ENCODE assay signal across 19 mouse cellular contexts in genomic region chr10:83167492-83167891, GRCm38 (mm10).
DNase-seq lines count a peak whose midpoint lies in the region; ATAC-seq and TF ChIP-seq lines count a peak whose summit lies in the region.
"Had no signal": no experiment of that assay in that cellular context is flagged by ENCODE, and none has a peak within 500 bp of the region (broad histone marks: within the 10 kb centered on the region; RNA-seq: fewer than 3 reads in every experiment).

No protein-coding gene starts in this region.

- H3K9me3 ChIP-seq in hindbrain, postnatal 0 days (ENCODE audit: low read length), result no peaks in the 10 kb centered on the region
- no peaks in the 10 kb centered on the region for H3K9me3 ChIP-seq in hindbrain, embryonic 11.5 days (ENCODE audit: control insufficient read depth, low read length)
- H3K9me3 ChIP-seq in megakaryocyte, embryonic 14.5 days, result no peaks in the 10 kb centered on the region
- H3K9me3 ChIP-seq: heart, embryonic 12.5 days; heart, embryonic 15.5 days; hindbrain, embryonic 10.5 days had no signal

- WGBS in hindbrain, postnatal 0 days, result 52% methylated on average over 6 of the region's 6 CpGs
- WGBS in hindbrain, embryonic 11.5 days, result 82% methylated on average over 6 of the region's 6 CpGs
- 92% methylated on average over 6 of the region's 6 CpGs for WGBS in macrophage (ENCODE audit: missing documents)

- ATAC-seq in hindbrain, postnatal 0 days, result no peak
- ATAC-seq in hindbrain, embryonic 11.5 days (ENCODE audit: low FRiP score), result no peak
- ATAC-seq in megakaryocyte, adult 5-6 weeks (ENCODE audit: poor library complexity, severe bottlenecking), result no peak
- ATAC-seq: CD4-positive, CD25-positive, alpha-beta regulatory T cell, adult 4 months; forebrain, embryonic 14.5 days had no signal

- no peak overlapping the region for H3K4me3 ChIP-seq in hindbrain, postnatal 0 days (ENCODE audit: low read length)
- H3K4me3 ChIP-seq in hindbrain, embryonic 11.5 days (ENCODE audit: low read depth, low read length), result no peak overlapping the region
- H3K4me3 ChIP-seq in megakaryocyte, embryonic 14.5 days (replicated peaks), result peak overlapping the region; percentile 31
- H3K4me3 ChIP-seq in macrophage (ENCODE audit: inconsistent target), result no peak overlapping the region
- H3K4me3 ChIP-seq: heart, embryonic 12.5 days; heart, embryonic 15.5 days; hindbrain, embryonic 10.5 days had no signal

- TF ChIP-seq CTCF in hindbrain, postnatal 0 days (IDR thresholded peaks at IDR 0.05; ENCODE audit: low read depth), result no peak

- DNase-seq in hindbrain, postnatal 0 days (ENCODE audit: low spot score), result peak; percentile 32
- no peak for DNase-seq in hindbrain, embryonic 11.5 days (ENCODE audit: low spot score)
- no peak for DNase-seq in adrenal gland, adult 2 months
- DNase-seq: adrenal gland, adult 8-10 months; cerebellum, adult 11 months; cerebellum, adult 8-10 months; gastrocnemius, postnatal 25 days; heart, adult 18-20 months; heart, postnatal 10 days; heart, postnatal 36 days had no signal

- no peak overlapping the region for H3K27ac ChIP-seq in hindbrain, postnatal 0 days
- H3K27ac ChIP-seq in hindbrain, embryonic 11.5 days (ENCODE audit: low read depth, low read length), result no peak overlapping the region
- peak overlapping the region; percentile 98 for H3K27ac ChIP-seq in macrophage
- H3K27ac ChIP-seq: heart, embryonic 15.5 days; hindbrain, embryonic 10.5 days; hindbrain, embryonic 14.5 days had no signal

- 0 out of 2 replicates have a peak, but pooled peaks cover 10% of the 10 kb centered on the region for H3K4me1 ChIP-seq in hindbrain, postnatal 0 days (ENCODE audit: insufficient read depth, low read length)
- H3K4me1 ChIP-seq in hindbrain, embryonic 11.5 days (replicated peaks; ENCODE audit: control insufficient read depth, insufficient read depth, low read length), result no peaks in the 10 kb centered on the region; the same call in 1 of the 2 replicates
- H3K4me1 ChIP-seq in megakaryocyte, embryonic 14.5 days, result peaks cover 98% of the 10 kb centered on the region

- no peak overlapping the region for H3K9ac ChIP-seq in hindbrain, postnatal 0 days (replicated peaks; ENCODE audit: low read length)
- H3K9ac ChIP-seq in hindbrain, embryonic 11.5 days (ENCODE audit: low read depth, low read length), result no peak overlapping the region
- H3K9ac ChIP-seq: heart, embryonic 12.5 days; heart, embryonic 15.5 days; hindbrain, embryonic 14.5 days had no signal

- H3K36me3 ChIP-seq in hindbrain, postnatal 0 days (ENCODE audit: insufficient read depth, low read length), result no peaks in the 10 kb centered on the region
- H3K36me3 ChIP-seq in hindbrain, embryonic 11.5 days (ENCODE audit: control insufficient read depth, insufficient read depth, low read length), result no peaks in the 10 kb centered on the region
- peaks cover 25% of the 10 kb centered on the region for H3K36me3 ChIP-seq in megakaryocyte, embryonic 14.5 days (replicated peaks; ENCODE audit: low read length)
- H3K36me3 ChIP-seq in macrophage (ENCODE audit: inconsistent target), result no peaks in the 10 kb centered on the region
- H3K36me3 ChIP-seq: heart, embryonic 12.5 days; heart, embryonic 15.5 days; hindbrain, embryonic 10.5 days had no signal

- H3K79me2 ChIP-seq in macrophage (ENCODE audit: inconsistent target), result no peaks in the 10 kb centered on the region

- H3K27me3 ChIP-seq in hindbrain, postnatal 0 days (ENCODE audit: insufficient read depth, low read length), result no peaks in the 10 kb centered on the region
- no peaks in the 10 kb centered on the region for H3K27me3 ChIP-seq in hindbrain, embryonic 11.5 days (ENCODE audit: control insufficient read depth, insufficient read depth, low read length)
- H3K27me3 ChIP-seq in megakaryocyte, embryonic 14.5 days (replicated peaks), result no peaks in the 10 kb centered on the region
- H3K27me3 ChIP-seq: heart, embryonic 12.5 days; heart, embryonic 15.5 days had no signal

- H3K4me2 ChIP-seq in hindbrain, postnatal 0 days (ENCODE audit: low read depth, low read length), result no peak overlapping the region
- no peak overlapping the region for H3K4me2 ChIP-seq in hindbrain, embryonic 11.5 days (replicated peaks; ENCODE audit: low read depth, low read length)
- H3K4me2 ChIP-seq: heart, embryonic 12.5 days; heart, embryonic 15.5 days; hindbrain, embryonic 14.5 days had no signal
